Mouse (Mus musculus) forebrain, postnatal 0 days (tissue): ENCODE measurements around the gene Clcn1. TPM values are rescaled to one million over a fixed set of nuclear protein-coding genes. Genes with fewer than 3 reads are reported as not detected.
A peak's percentile ranks its signal among the peaks of the same experiment; 100 is the strongest.

ENCODE experiments used
- ATAC-seq: fragments of 200-750 bp; cut with Nextera tagmentation; 2 replicates; pipeline ENCODE4 v1.8.0; 2017; ENCODE audit warnings: mild to moderate bottlenecking, moderate library complexity
- DNase-seq: peaks from one replicate; pipeline ENCODE4 v3.0.0-alpha.2; 2015
- H3K27ac ChIP-seq: fragments of 300-500 bp; sonication (generic); 2 replicates; pipeline ENCODE4 v1.5.1; 2014; ENCODE audit warnings: low read depth, mild to moderate bottlenecking, antibody characterized with exemption, low read length, moderate library complexity, mixed read lengths
- H3K27me3 ChIP-seq: fragments of 300-500 bp; sonication (generic); 2 replicates; pipeline ENCODE4 v1.6.1; 2014; ENCODE audit warnings: mild to moderate bottlenecking, low read length, mixed read lengths; ENCODE audit not compliant: insufficient read depth
- H3K36me3 ChIP-seq: fragments of 300-500 bp; sonication (generic); 2 replicates; pipeline ENCODE4 v1.6.1; 2014; ENCODE audit warnings: mild to moderate bottlenecking, moderate library complexity; ENCODE audit not compliant: insufficient read depth
- H3K4me1 ChIP-seq: fragments of 300-500 bp; sonication (generic); 2 replicates; pipeline ENCODE4 v1.6.1; 2014; ENCODE audit warnings: antibody characterized with exemption; ENCODE audit not compliant: insufficient read depth
- H3K4me2 ChIP-seq: fragments of 300-500 bp; sonication (generic); 2 replicates; pipeline ENCODE4 v1.6.1; 2014; ENCODE audit warnings: low read depth, mild to moderate bottlenecking, moderate library complexity
- H3K4me3 ChIP-seq: fragments of 300-500 bp; sonication (generic); 2 replicates; pipeline ENCODE4 v1.5.1; 2014; ENCODE audit warnings: low read depth, low read length, mixed read lengths
- H3K9ac ChIP-seq: fragments of 300-500 bp; sonication (generic); 2 replicates; pipeline ENCODE4 v1.6.1; 2014; ENCODE audit warnings: mild to moderate bottlenecking
- H3K9me3 ChIP-seq: fragments of 300-500 bp; sonication (generic); 2 replicates; pipeline ENCODE4 v1.6.1; 2016; ENCODE audit warnings: low read length
- CTCF ChIP-seq: sonication (generic); IDR thresholded peaks from 2 replicates; pipeline ENCODE4 v1.5.1; 2016; ENCODE audit warnings: antibody characterized with exemption, control low read depth, low read depth
- WGBS: fragments of 180-500 bp; shearing (Covaris S2); extraction: QIAGEN DNeasy Blood & Tissue Kit; methylation state at CpG from one replicate; pipeline ENCODE4 v1.1.7; 2014; 5-methylcytosine and 5-hydroxymethylcytosine counted together
- polyA plus RNA-seq: library from polyadenylated mRNA; unstranded; fragments of >200 nt; fragmentation: Nextera tagmentation; extraction: Ambion mirVana; gene quantifications from 2 replicates; pipeline ENCODE4 v1.2.1, GENCODE M21; 2015
- total RNA-seq: library from RNA; depleted of rRNA; stranded (reverse); fragments of >200 nt; gene quantifications from 2 replicates; pipeline ENCODE4 v1.2.3, GENCODE M21; 2014

The Clcn1 gene
- total and polyA plus RNA-seq, 2 experiments from 2014 or later, result 0.74 to 3.3 TPM

- Histone ChIP-seq H3K9ac (no peak overlapping the region), H3K36me3 (no peaks in the 10 kb centered on the region), H3K4me2 (no peak overlapping the region), H3K27ac (no peak overlapping the region), H3K4me1 (no peaks in the 10 kb centered on the region), H3K4me3 (no peak overlapping the region), H3K27me3 (no peaks in the 10 kb centered on the region), H3K9me3 (no peaks in the 10 kb centered on the region)
- DNase-seq (no peak), ATAC-seq (peak; percentile 25; the same call in 1 of the 2 replicates)
- WGBS, result 44% methylated on average over 2 of the region's 2 CpGs
- no peak for TF ChIP-seq CTCF
These were observed 33.4 kb upstream of the Clcn1 start for GRCm38 (mm10) chr6:42253103-42253502.

GRCm38 (mm10) chr6:42257303-42257863, 29.1 kb upstream of the Clcn1 start:
- no peaks in the 10 kb centered on the region for H3K9me3 ChIP-seq
- no peaks in the 10 kb centered on the region for H3K36me3 ChIP-seq
- H3K4me2 ChIP-seq, result no peak overlapping the region
- H3K9ac ChIP-seq, result no peak overlapping the region
- WGBS, result 18% methylated on average over 11 of the region's 11 CpGs
- H3K27ac ChIP-seq, result no peak overlapping the region
- peak; percentile 68 for TF ChIP-seq CTCF
- H3K4me3 ChIP-seq, result no peak overlapping the region
- peak; percentile 65; the same call in 1 of the 2 replicates for ATAC-seq
- no peaks in the 10 kb centered on the region for H3K4me1 ChIP-seq
- no peaks in the 10 kb centered on the region for H3K27me3 ChIP-seq
- peak; percentile 62 for DNase-seq

- H3K4me2 ChIP-seq, result no peak overlapping the region
- ATAC-seq, result no peak
- H3K36me3 ChIP-seq, result no peaks in the 10 kb centered on the region
- H3K9me3 ChIP-seq, result no peaks in the 10 kb centered on the region
- DNase-seq, result no peak
- H3K4me3 ChIP-seq, result no peak overlapping the region
- H3K9ac ChIP-seq, result no peak overlapping the region
- no peak for TF ChIP-seq CTCF
- no peaks in the 10 kb centered on the region for H3K4me1 ChIP-seq
- H3K27ac ChIP-seq, result no peak overlapping the region
- no peaks in the 10 kb centered on the region for H3K27me3 ChIP-seq
- WGBS, result 75% methylated on average over 6 of the region's 6 CpGs
These were observed 26.1 kb upstream of the Clcn1 start for GRCm38 (mm10) chr6:42260430-42260829.

GRCm38 (mm10) chr6:42261524-42262170, 24.8 kb upstream of the Clcn1 start, which contains the start of gene Tmem139:
Tmem139 (plus strand) TSS chr6:42261970.
- Histone ChIP-seq H3K9me3 (no peaks in the 10 kb centered on the region), H3K36me3 (no peaks in the 10 kb centered on the region), H3K9ac (no peak within 1 kb of the TSS), H3K4me1 (no peaks in the 10 kb centered on the region), H3K27me3 (no peaks in the 10 kb centered on the region), H3K4me3 (no peak within 1 kb of the TSS), H3K4me2 (no peak within 1 kb of the TSS), H3K27ac (no peak within 1 kb of the TSS)
- no peak for DNase-seq
- ATAC-seq, result no peak
- no peak for TF ChIP-seq CTCF
- WGBS, result 24% methylated on average over 20 of the region's 20 CpGs

GRCm38 (mm10) chr6:42264626-42265312, 21.7 kb upstream of the Clcn1 start, which contains the start of gene Casp2:
Casp2 (plus strand) TSS chr6:42264985.
- Histone ChIP-seq H3K4me2 (peak within 1 kb of the TSS; percentile 82), H3K9ac (peak within 1 kb of the TSS; percentile 90), H3K36me3 (peaks cover 24% of the 10 kb centered on the region), H3K4me3 (peak within 1 kb of the TSS; percentile 93), H3K9me3 (no peaks in the 10 kb centered on the region), H3K27ac (peak within 1 kb of the TSS; percentile 90), H3K4me1 (no peaks in the 10 kb centered on the region), H3K27me3 (no peaks in the 10 kb centered on the region)
- TF ChIP-seq CTCF, result peak; percentile 95
- ATAC-seq (peak; percentile 99), DNase-seq (peak; percentile 100)
- under 1% methylated on average over 51 of the region's 51 CpGs for WGBS

GRCm38 (mm10) chr6:42265391-42266330, 20.8 kb upstream of the Clcn1 start:
- under 1% methylated on average over 21 of the region's 21 CpGs for WGBS
- DNase-seq (no peak), ATAC-seq (no peak)

More at GRCm38 (mm10) chr6:42265391-42266330, 20.8 kb upstream of the Clcn1 start:
- peak overlapping the region; percentile 90 for H3K9ac ChIP-seq
- H3K27ac ChIP-seq, result peak overlapping the region; percentile 90
- peak overlapping the region; percentile 82 for H3K4me2 ChIP-seq
- H3K4me1 ChIP-seq, result no peaks in the 10 kb centered on the region
- peaks cover 30% of the 10 kb centered on the region for H3K36me3 ChIP-seq
- no peaks in the 10 kb centered on the region for H3K9me3 ChIP-seq
- H3K27me3 ChIP-seq, result no peaks in the 10 kb centered on the region
- H3K4me3 ChIP-seq, result peak overlapping the region; percentile 93
- TF ChIP-seq CTCF, result no peak
